8 mouse cellular contexts compared by ENCODE assay signal in genomic region chr3:95870976-95871375, GRCm38 (mm10). TPM values are rescaled to one million over a fixed set of nuclear protein-coding genes. Genes with fewer than 3 reads are reported as not detected.
DNase-seq lines count a peak whose midpoint lies in the region; ATAC-seq and TF ChIP-seq lines count a peak whose summit lies in the region.

No protein-coding gene starts in this region.

- peak overlapping the region; percentile 83 for H3K4me3 ChIP-seq in liver, adult 2 months (ENCODE audit: insufficient read depth, low read depth, low read length)
- H3K4me3 ChIP-seq in embryonic facial prominence, embryonic 14.5 days (ENCODE audit: low read depth, low read length), result peak overlapping the region; percentile 74
- peak overlapping the region; percentile 55 for H3K4me3 ChIP-seq in intestine, postnatal 0 days (ENCODE audit: low read depth, low read length)
- peak overlapping the region; percentile 79 for H3K4me3 ChIP-seq in neural tube, embryonic 13.5 days

- DNase-seq in liver, adult 2 months (ENCODE audit: extremely low read depth, low read depth, low spot score), result no peak
- no peak for DNase-seq in liver
- DNase-seq in embryonic facial prominence, embryonic 14.5 days (ENCODE audit: low spot score), result no peak
- no peak for DNase-seq in urinary bladder, postnatal 36 days (ENCODE audit: low spot score in 2 of 2)
- no peak for DNase-seq in layer of hippocampus, adult 8-10 months (ENCODE audit: low spot score in 2 of 2)
- no peak for DNase-seq in thymus, postnatal 25 days

- WGBS in liver, adult 2 months, result 3% methylated on average over 15 of the region's 15 CpGs
- WGBS in embryonic facial prominence, embryonic 14.5 days, result 7% methylated on average over 15 of the region's 15 CpGs
- 6% methylated on average over 15 of the region's 15 CpGs for WGBS in intestine, postnatal 0 days
- 9% methylated on average over 15 of the region's 15 CpGs for WGBS in neural tube, embryonic 13.5 days

- peaks cover 5% of the 10 kb centered on the region for H3K4me1 ChIP-seq in liver, adult 2 months (ENCODE audit: control insufficient read depth, insufficient read depth, low read length)
- H3K4me1 ChIP-seq in embryonic facial prominence, embryonic 14.5 days (ENCODE audit: control insufficient read depth, insufficient read depth, low read length), result peaks cover 5% of the 10 kb centered on the region
- H3K4me1 ChIP-seq in intestine, postnatal 0 days (replicated peaks; ENCODE audit: control insufficient read depth, insufficient read depth, low read length), result 0 out of 2 replicates have a peak, but pooled peaks cover 2% of the 10 kb centered on the region
- peaks cover 25% of the 10 kb centered on the region for H3K4me1 ChIP-seq in neural tube, embryonic 13.5 days (replicated peaks)

- H3K4me2 ChIP-seq in embryonic facial prominence, embryonic 14.5 days (ENCODE audit: low read depth, low read length), result peak overlapping the region; percentile 75
- H3K4me2 ChIP-seq in intestine, postnatal 0 days (replicated peaks; ENCODE audit: low read depth), result peak overlapping the region; percentile 70
- H3K4me2 ChIP-seq in neural tube, embryonic 13.5 days, result peak overlapping the region; percentile 88

- no peak for TF ChIP-seq CTCF in liver, adult 2 months (IDR thresholded peaks at IDR 0.05; ENCODE audit: low read depth, low read length)
- no peak for TF ChIP-seq CTCF in intestine, postnatal 0 days (IDR thresholded peaks at IDR 0.05; ENCODE audit: low read depth)

- 0 out of 2 replicates have a peak, but pooled peaks have one; percentile 9 for ATAC-seq in embryonic facial prominence, embryonic 14.5 days (ENCODE audit: low read depth)
- ATAC-seq in intestine, postnatal 0 days, result peak; percentile 21; the same call in 1 of the 2 replicates
- ATAC-seq in neural tube, embryonic 13.5 days (ENCODE audit: low read depth), result peak; percentile 42; the same call in 1 of the 2 replicates

- H3K9ac ChIP-seq in liver, adult 2 months (ENCODE audit: low read depth, low read length), result peak overlapping the region; percentile 81
- H3K9ac ChIP-seq in embryonic facial prominence, embryonic 14.5 days (ENCODE audit: low read depth, low read length), result peak overlapping the region; percentile 88
- peak overlapping the region; percentile 78 for H3K9ac ChIP-seq in intestine, postnatal 0 days (ENCODE audit: low read depth, low read length)
- peak overlapping the region; percentile 84 for H3K9ac ChIP-seq in neural tube, embryonic 13.5 days

- peaks cover 7% of the 10 kb centered on the region for H3K36me3 ChIP-seq in liver, adult 2 months (ENCODE audit: control insufficient read depth, insufficient read depth, low read length)
- peaks cover 34% of the 10 kb centered on the region for H3K36me3 ChIP-seq in embryonic facial prominence, embryonic 14.5 days (ENCODE audit: control insufficient read depth, insufficient read depth, low read length)
- peaks cover 14% of the 10 kb centered on the region; the same call in 1 of the 2 replicates for H3K36me3 ChIP-seq in intestine, postnatal 0 days (ENCODE audit: control insufficient read depth, insufficient read depth)
- peaks cover 34% of the 10 kb centered on the region for H3K36me3 ChIP-seq in neural tube, embryonic 13.5 days

- H3K79me2 ChIP-seq in liver, adult 2 months (ENCODE audit: control insufficient read depth, insufficient read depth, low read length), result peaks cover 16% of the 10 kb centered on the region; the same call in 1 of the 2 replicates

- no peaks in the 10 kb centered on the region for H3K9me3 ChIP-seq in embryonic facial prominence, embryonic 14.5 days (ENCODE audit: control insufficient read depth, low read length)
- no peaks in the 10 kb centered on the region for H3K9me3 ChIP-seq in intestine, postnatal 0 days (ENCODE audit: control insufficient read depth)
- H3K9me3 ChIP-seq in neural tube, embryonic 13.5 days, result no peaks in the 10 kb centered on the region

- no peaks in the 10 kb centered on the region for H3K27me3 ChIP-seq in liver, adult 2 months (ENCODE audit: control insufficient read depth, insufficient read depth, low read length)
- no peaks in the 10 kb centered on the region for H3K27me3 ChIP-seq in embryonic facial prominence, embryonic 14.5 days (replicated peaks; ENCODE audit: control insufficient read depth, insufficient read depth, low read length)
- no peaks in the 10 kb centered on the region for H3K27me3 ChIP-seq in intestine, postnatal 0 days (replicated peaks; ENCODE audit: control insufficient read depth, insufficient read depth, low read length)
- H3K27me3 ChIP-seq in neural tube, embryonic 13.5 days, result no peaks in the 10 kb centered on the region

- TF ChIP-seq POLR2A in liver, adult 2 months (IDR thresholded peaks at IDR 0.05; ENCODE audit: extremely low read depth, insufficient read depth, low read length), result no peak

- H3K27ac ChIP-seq in liver, adult 2 months (replicated peaks; ENCODE audit: insufficient read depth, low read depth, low read length), result peak overlapping the region; percentile 19
- H3K27ac ChIP-seq in embryonic facial prominence, embryonic 14.5 days (replicated peaks; ENCODE audit: low read depth, low read length), result peak overlapping the region; percentile 76
- H3K27ac ChIP-seq in intestine, postnatal 0 days (ENCODE audit: low read depth, low read length), result peak overlapping the region; percentile 88
- H3K27ac ChIP-seq in neural tube, embryonic 13.5 days (replicated peaks), result peak overlapping the region; percentile 87

RNA-seq across cellular contexts. Expression of gene Mrps21, which starts 0.3 kb away (rescaled TPM):
- 137 and 205 TPM in 2 replicates for total RNA-seq in liver, adult 2 months (2014; rRNA removed)
- 39.6 and 49.3 TPM in 2 replicates for polyA plus RNA-seq in liver, adult 2 months (2012; rRNA removed)
- 288 and 315 TPM in 2 replicates for polyA plus RNA-seq in embryonic facial prominence, embryonic 14.5 days (2014; fragmentation: Nextera tagmentation; extraction: Ambion mirVana)
- polyA plus RNA-seq in intestine, postnatal 0 days (2015; fragmentation: Nextera tagmentation; extraction: Ambion mirVana), result 353 and 369 TPM in 2 replicates
- 327 and 348 TPM in 2 replicates for polyA plus RNA-seq in neural tube, embryonic 13.5 days (2015; fragmentation: Nextera tagmentation; extraction: Ambion mirVana)
- 100 to 1,000 TPM; 125 to 159 (median 138) TPM for total RNA-seq in layer of hippocampus, adult 8-10 months (2022)

RNA-seq across cellular contexts. Expression of gene Ciart, which starts 11.1 kb away (rescaled TPM):
- total RNA-seq in liver, adult 2 months (2014; rRNA removed), result 9.2 and 19.5 TPM in 2 replicates
- 1.4 and 1.7 TPM in 2 replicates for polyA plus RNA-seq in liver, adult 2 months (2012; rRNA removed)
- polyA plus RNA-seq in embryonic facial prominence, embryonic 14.5 days (2014; fragmentation: Nextera tagmentation; extraction: Ambion mirVana), result 4.1 and 4.4 TPM in 2 replicates
- 1.3 and 2.1 TPM in 2 replicates for polyA plus RNA-seq in intestine, postnatal 0 days (2015; fragmentation: Nextera tagmentation; extraction: Ambion mirVana)
- 3.9 and 5.1 TPM in 2 replicates for polyA plus RNA-seq in neural tube, embryonic 13.5 days (2015; fragmentation: Nextera tagmentation; extraction: Ambion mirVana)
- total RNA-seq in layer of hippocampus, adult 8-10 months (2022), result 10 to 100 TPM; 13.7 to 30.2 (median 21.4) TPM

RNA-seq across cellular contexts. Expression of gene Prpf3, which starts 15.3 kb away (rescaled TPM):
- 6.5 and 7.8 TPM in 2 replicates for total RNA-seq in liver, adult 2 months (2014; rRNA removed)
- polyA plus RNA-seq in liver, adult 2 months (2012; rRNA removed), result 4.1 and 7.4 TPM in 2 replicates
- polyA plus RNA-seq in embryonic facial prominence, embryonic 14.5 days (2014; fragmentation: Nextera tagmentation; extraction: Ambion mirVana), result 41.9 and 46.0 TPM in 2 replicates
- polyA plus RNA-seq in intestine, postnatal 0 days (2015; fragmentation: Nextera tagmentation; extraction: Ambion mirVana), result 14.9 and 16.5 TPM in 2 replicates
- 36.1 and 40.0 TPM in 2 replicates for polyA plus RNA-seq in neural tube, embryonic 13.5 days (2015; fragmentation: Nextera tagmentation; extraction: Ambion mirVana)
- 10 to 100 TPM; 35.7 to 46.3 (median 40.5) TPM for total RNA-seq in layer of hippocampus, adult 8-10 months (2022)

RNA-seq across cellular contexts. Expression of gene BC028528, which starts 20.8 kb away (rescaled TPM):
- 3.7 and 5.3 TPM in 2 replicates for total RNA-seq in liver, adult 2 months (2014; rRNA removed)
- 0.72 and 0.98 TPM in 2 replicates for polyA plus RNA-seq in liver, adult 2 months (2012; rRNA removed)
- 19.3 and 20.1 TPM in 2 replicates for polyA plus RNA-seq in embryonic facial prominence, embryonic 14.5 days (2014; fragmentation: Nextera tagmentation; extraction: Ambion mirVana)
- 10.9 and 11.9 TPM in 2 replicates for polyA plus RNA-seq in intestine, postnatal 0 days (2015; fragmentation: Nextera tagmentation; extraction: Ambion mirVana)
- polyA plus RNA-seq in neural tube, embryonic 13.5 days (2015; fragmentation: Nextera tagmentation; extraction: Ambion mirVana), result 21.9 and 24.1 TPM in 2 replicates
- total RNA-seq in layer of hippocampus, adult 8-10 months (2022), result 10 to 100 TPM in 1 of 4 experiments, 1 to 10 TPM in 3; 2.9 to 11.2 (median 5.9) TPM

RNA-seq across cellular contexts. Expression of gene Aph1a, which starts 22.8 kb away (rescaled TPM):
- total RNA-seq in liver, adult 2 months (2014; rRNA removed), result 36.2 and 43.2 TPM in 2 replicates
- 181 and 255 TPM in 2 replicates for polyA plus RNA-seq in liver, adult 2 months (2012; rRNA removed)
- 36.6 and 39.5 TPM in 2 replicates for polyA plus RNA-seq in embryonic facial prominence, embryonic 14.5 days (2014; fragmentation: Nextera tagmentation; extraction: Ambion mirVana)
- 42.2 and 52.4 TPM in 2 replicates for polyA plus RNA-seq in intestine, postnatal 0 days (2015; fragmentation: Nextera tagmentation; extraction: Ambion mirVana)
- polyA plus RNA-seq in neural tube, embryonic 13.5 days (2015; fragmentation: Nextera tagmentation; extraction: Ambion mirVana), result 27.3 and 33.3 TPM in 2 replicates
- total RNA-seq in layer of hippocampus, adult 8-10 months (2022), result 10 to 100 TPM; 53.9 to 75.7 (median 70.1) TPM

Comparison
In these comparisons a context has a peak if more than half of its experiments do, and no peak if none do; other contexts are left out.
1. H3K27ac ChIP-seq: peak in every context shown above with its lines; median percentile 88 in intestine, postnatal 0 days; 87 in neural tube, embryonic 13.5 days; 76 in embryonic facial prominence, embryonic 14.5 days; 19 in liver, adult 2 months.